ENCODE assay signal across 7 mouse cellular contexts in the genomic region with DNA sequence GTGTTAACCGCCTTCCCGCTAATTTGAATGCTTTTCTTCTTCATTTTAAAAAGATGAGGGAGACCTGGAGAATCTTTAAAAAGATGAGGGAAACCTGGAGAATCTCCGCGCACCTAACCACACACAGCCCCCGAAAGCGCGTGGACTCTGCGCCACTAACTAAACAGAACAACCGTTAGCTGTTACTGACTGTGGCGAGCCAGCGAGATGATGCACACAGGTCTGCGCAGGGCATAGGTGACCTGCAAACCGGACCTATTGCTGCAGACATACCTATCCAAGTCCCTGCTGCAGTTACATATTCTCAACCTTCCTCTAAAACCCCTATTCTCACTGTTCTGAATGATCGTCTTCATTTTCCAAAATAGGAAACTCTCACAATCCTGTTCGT. TPM values are rescaled to one million over a fixed set of nuclear protein-coding genes. Genes with fewer than 3 reads are reported as not detected.
A peak's percentile ranks its signal among the peaks of the same experiment; 100 is the strongest.
DNase-seq lines count a peak whose midpoint lies in the region; ATAC-seq lines count a peak whose summit lies in the region.

No protein-coding gene starts in this region.

- H3K4me1 ChIP-seq in megakaryocyte, embryonic 14.5 days, result peaks cover 54% of the 10 kb centered on the region
- no peaks in the 10 kb centered on the region for H3K4me1 ChIP-seq in embryonic facial prominence, embryonic 11.5 days (ENCODE audit: control insufficient read depth, insufficient read depth, low read length)
- H3K4me1 ChIP-seq in hindbrain, embryonic 13.5 days (replicated peaks), result peaks cover 33% of the 10 kb centered on the region

- no peaks in the 10 kb centered on the region for H3K27me3 ChIP-seq in megakaryocyte, embryonic 14.5 days (replicated peaks)
- no peaks in the 10 kb centered on the region for H3K27me3 ChIP-seq in embryonic facial prominence, embryonic 11.5 days (ENCODE audit: control insufficient read depth, insufficient read depth, low read length)
- H3K27me3 ChIP-seq in hindbrain, embryonic 13.5 days, result no peaks in the 10 kb centered on the region

- WGBS in embryonic facial prominence, embryonic 11.5 days, result 2% methylated on average over 15 of the region's 15 CpGs
- WGBS in hindbrain, embryonic 13.5 days, result 4% methylated on average over 15 of the region's 15 CpGs

- peak overlapping the region; percentile 99 for H3K27ac ChIP-seq in embryonic facial prominence, embryonic 11.5 days (replicated peaks; ENCODE audit: low read depth, low read length)
- H3K27ac ChIP-seq in hindbrain, embryonic 13.5 days, result peak overlapping the region; percentile 100

- DNase-seq in embryonic facial prominence, embryonic 11.5 days (ENCODE audit: low spot score), result no peak
- peak; percentile 20 for DNase-seq in lung, postnatal 36 days
- no peak for DNase-seq in ovary, adult 18-20 months (ENCODE audit: low spot score)
- no peak for DNase-seq in layer of hippocampus, adult 8-10 months (ENCODE audit: low spot score in 2 of 2)

- peaks cover 6% of the 10 kb centered on the region for H3K36me3 ChIP-seq in megakaryocyte, embryonic 14.5 days (replicated peaks; ENCODE audit: low read length)
- no peaks in the 10 kb centered on the region for H3K36me3 ChIP-seq in embryonic facial prominence, embryonic 11.5 days (replicated peaks; ENCODE audit: control insufficient read depth, insufficient read depth, low read depth, low read length)
- H3K36me3 ChIP-seq in hindbrain, embryonic 13.5 days, result no peaks in the 10 kb centered on the region

- peak overlapping the region; percentile 99 for H3K4me3 ChIP-seq in megakaryocyte, embryonic 14.5 days (replicated peaks)
- peak overlapping the region; percentile 98 for H3K4me3 ChIP-seq in embryonic facial prominence, embryonic 11.5 days (ENCODE audit: low read depth, low read length)
- H3K4me3 ChIP-seq in hindbrain, embryonic 13.5 days, result peak overlapping the region; percentile 93

- peak overlapping the region; percentile 73 for H3K4me2 ChIP-seq in embryonic facial prominence, embryonic 11.5 days (ENCODE audit: low read depth, low read length)
- H3K4me2 ChIP-seq in hindbrain, embryonic 13.5 days, result peak overlapping the region; percentile 76

- no peaks in the 10 kb centered on the region for H3K9me3 ChIP-seq in megakaryocyte, embryonic 14.5 days
- H3K9me3 ChIP-seq in embryonic facial prominence, embryonic 11.5 days (replicated peaks; ENCODE audit: control insufficient read depth, low read length), result no peaks in the 10 kb centered on the region
- no peaks in the 10 kb centered on the region for H3K9me3 ChIP-seq in hindbrain, embryonic 13.5 days

- H3K9ac ChIP-seq in embryonic facial prominence, embryonic 11.5 days (replicated peaks; ENCODE audit: low read length), result peak overlapping the region; percentile 99
- peak overlapping the region; percentile 99 for H3K9ac ChIP-seq in hindbrain, embryonic 13.5 days

- no peak for ATAC-seq in megakaryocyte, adult 5-6 weeks (ENCODE audit: poor library complexity, severe bottlenecking)
- 0 out of 2 replicates have a peak, but pooled peaks have one; percentile 15 for ATAC-seq in embryonic facial prominence, embryonic 11.5 days (replicated peaks; ENCODE audit: insufficient number of reproducible peaks, low FRiP score, low TSS enrichment, low read depth)
- ATAC-seq in hindbrain, embryonic 13.5 days (ENCODE audit: low FRiP score), result peak; percentile 70

RNA-seq across cellular contexts. Expression of a gene that starts 0.5 kb away (rescaled TPM):
- 10.4 and 16.8 TPM in 2 replicates for polyA plus RNA-seq in megakaryocyte, embryonic 14.5 days (2012; ENCODE audit: insufficient read depth, low replicate concordance)
- 97.4 and 108 TPM in 2 replicates for total RNA-seq in megakaryocyte, adult 5-6 weeks (2015)
- 53.1 and 65.2 TPM in 2 replicates for total RNA-seq in megakaryocyte, adult 5-6 weeks (2017)
- polyA plus RNA-seq in embryonic facial prominence, embryonic 11.5 days (2014; fragmentation: Nextera tagmentation; extraction: Ambion mirVana), result 114 and 127 TPM in 2 replicates
- 60.4 and 64.1 TPM in 2 replicates for polyA plus RNA-seq in hindbrain, embryonic 13.5 days (2015; fragmentation: Nextera tagmentation; extraction: Ambion mirVana)
- 10 to 100 TPM; 61.5 to 65.8 (median 63.6) TPM for total RNA-seq in layer of hippocampus, adult 8-10 months (2022)
